Mouse (Mus musculus) telencephalon, adult 2 months (tissue): ENCODE measurements around the gene Tmem211.

Experiments
- DNase-seq: peaks from one replicate; pipeline ENCODE4 v3.0.0-alpha.2; 2011; ENCODE audit warnings: low read depth, low spot score

Tmem211 gene

GRCm38 (mm10) chr5:113226632-113227102 lies at the start of gene Tmem211:
Gene Tmem211, plus strand, starts transcription at chr5:113226909.
- peak; percentile 60 for DNase-seq

- no peak for DNase-seq
These were observed 47.3 kb upstream of the Tmem211 start for GRCm38 (mm10) chr5:113179451-113179842.

GRCm38 (mm10) chr5:113179843-113180682 lies 46.6 kb upstream of the Tmem211 start:
- DNase-seq = peak; percentile 66

- no peak for DNase-seq
These were observed 46.0 kb upstream of the Tmem211 start for GRCm38 (mm10) chr5:113180755-113181154.

GRCm38 (mm10) chr5:113181441-113181840 lies 45.3 kb upstream of the Tmem211 start:
- no peak for DNase-seq

- DNase-seq = no peak
These were observed 36.2 kb upstream of the Tmem211 start for GRCm38 (mm10) chr5:113190558-113190957.

GRCm38 (mm10) chr5:113191901-113192300 lies 34.8 kb upstream of the Tmem211 start:
- DNase-seq = no peak

- no peak for DNase-seq
These were observed 32.9 kb upstream of the Tmem211 start for GRCm38 (mm10) chr5:113193762-113194161.

- peak; percentile 73 for DNase-seq
These were observed 31.3 kb upstream of the Tmem211 start for GRCm38 (mm10) chr5:113195451-113195850.

GRCm38 (mm10) chr5:113195907-113196306 lies 30.8 kb upstream of the Tmem211 start:
- DNase-seq = no peak

- DNase-seq = no peak
These were observed 29.6 kb upstream of the Tmem211 start for GRCm38 (mm10) chr5:113196916-113197794.

- no peak for DNase-seq
These were observed 27.5 kb upstream of the Tmem211 start for GRCm38 (mm10) chr5:113199126-113199771.

- DNase-seq = no peak
These were observed 27.0 kb upstream of the Tmem211 start for GRCm38 (mm10) chr5:113199772-113200134.

GRCm38 (mm10) chr5:113204193-113204592 lies 22.5 kb upstream of the Tmem211 start:
- DNase-seq = no peak

- no peak for DNase-seq
These were observed 19.9 kb upstream of the Tmem211 start for GRCm38 (mm10) chr5:113206670-113207352.

GRCm38 (mm10) chr5:113208048-113208447 lies 18.7 kb upstream of the Tmem211 start:
- no peak for DNase-seq

GRCm38 (mm10) chr5:113208622-113209400 lies 17.9 kb upstream of the Tmem211 start:
- peak; percentile 46 for DNase-seq

GRCm38 (mm10) chr5:113209401-113209750 lies 17.3 kb upstream of the Tmem211 start:
- DNase-seq = no peak

- no peak for DNase-seq
These were observed 16.8 kb upstream of the Tmem211 start for GRCm38 (mm10) chr5:113209898-113210297.

GRCm38 (mm10) chr5:113210314-113210713 lies 16.4 kb upstream of the Tmem211 start:
- no peak for DNase-seq
